Mouse (Mus musculus) layer of hippocampus, postnatal 14 days (tissue): ENCODE measurements around the gene Asb10. TPM values are rescaled to one million over a fixed set of nuclear protein-coding genes. Genes with fewer than 3 reads are reported as not detected.

Experiments used
- DNase-seq, 2 experiments: peaks; one replicate each; pipeline ENCODE4 v3.0.0; 2021 to 2022; ENCODE audit warnings: low spot score in 2 of 2, mixed read lengths in 1 of 2
- total RNA-seq, 2 experiments: library from RNA; stranded (reverse); gene quantifications; 2 replicates each; pipeline ENCODE4 v1.2.3; 2021

Asb10 gene
- total RNA-seq, 2 experiments from 2014 or later: 0.28 to 0.33 TPM

- DNase-seq: no peak
Observed at GRCm38 (mm10) chr5:24492546-24493285, 48.1 kb downstream of the Asb10 start.

- DNase-seq: no peak
Observed at GRCm38 (mm10) chr5:24490413-24490920, 50.3 kb downstream of the Asb10 start.

GRCm38 (mm10) chr5:24486738-24487137 lies 54.0 kb downstream of the Asb10 start:
- no peak for DNase-seq

- DNase-seq: peak; percentile 84 to 88
Observed at GRCm38 (mm10) chr5:24486097-24486496, 54.7 kb downstream of the Asb10 start.

- no peak for DNase-seq
Observed at GRCm38 (mm10) chr5:24484963-24485362, 55.8 kb downstream of the Asb10 start.

GRCm38 (mm10) chr5:24483326-24483725 lies 57.5 kb downstream of the Asb10 start:
- DNase-seq: peak; percentile 57 to 58

Other genes with a start within 250 kb of the Asb10 start
- gene Kcnh2, start 189.4 kb downstream of the Asb10 start, total RNA-seq: 10 to 100 TPM; 17.9 to 19.2 TPM
- gene Nos3, start 176.2 kb downstream of the Asb10 start, total RNA-seq: 1 to 10 TPM; 9.4 to 10.0 TPM
- gene Atg9b, start 148.8 kb downstream of the Asb10 start, total RNA-seq: 1 to 10 TPM; 2.8 to 3.4 TPM
- gene Abcb8, start 147.3 kb downstream of the Asb10 start, total RNA-seq: 10 to 100 TPM; 43.0 to 54.1 TPM
- gene Asic3, start 127.6 kb downstream of the Asb10 start, total RNA-seq: under 1 TPM in 1 of 2 experiments, not detected in 1; 0.18 TPM
- 100 to 1,000 TPM; 127 to 133 TPM for gene Cdk5, start 117.4 kb downstream of the Asb10 start, total RNA-seq
- gene Slc4a2, start 117.1 kb downstream of the Asb10 start, total RNA-seq: 10 to 100 TPM; 33.0 to 45.8 TPM
- gene Fastk, start 95.7 kb downstream of the Asb10 start, total RNA-seq: 100 to 1,000 TPM; 113 to 116 TPM
- gene Tmub1, start 93.1 kb downstream of the Asb10 start, total RNA-seq: 10 to 100 TPM; 23.1 to 27.5 TPM
- 100 to 1,000 TPM; 540 to 568 TPM for gene Agap3, start 88.8 kb downstream of the Asb10 start, total RNA-seq
- gene Gbx1, start 13.8 kb downstream of the Asb10 start, total RNA-seq: not detected
- gene 4931409K22Rik, start 15.8 kb upstream of the Asb10 start, total RNA-seq: not detected
- gene Abcf2, start 36.5 kb upstream of the Asb10 start, total RNA-seq: 10 to 100 TPM; 59.9 to 61.5 TPM
- gene Chpf2, start 45.8 kb upstream of the Asb10 start, total RNA-seq: 10 to 100 TPM; 64.3 to 73.2 TPM
- gene Smarcd3, start 83.4 kb upstream of the Asb10 start, total RNA-seq: 100 to 1,000 TPM; 112 to 113 TPM
- 10 to 100 TPM; 66.5 to 67.0 TPM for gene Nub1, start 144.6 kb upstream of the Asb10 start, total RNA-seq
- gene Wdr86, start 189.7 kb upstream of the Asb10 start, total RNA-seq: 1 to 10 TPM; 1.1 to 4.7 TPM
- gene Crygn, start 217.0 kb upstream of the Asb10 start, total RNA-seq: 1 to 10 TPM; 2.3 to 3.3 TPM